Mouse (Mus musculus): ENCODE data around the gene Dpyd. TPM values are rescaled to one million over a fixed set of nuclear protein-coding genes. Genes with fewer than 3 reads are reported as not detected.
A peak's percentile ranks its signal among the peaks of the same experiment; 100 is the strongest.

Gene Dpyd
- 1.9 and 3.7 TPM in 2 replicates for total RNA-seq (2014; rRNA removed)
- 4.1 and 4.9 TPM in 2 replicates for polyA plus RNA-seq (2015; fragmentation: Nextera tagmentation; extraction: Ambion mirVana)

GRCm38 (mm10) chr3:118561554-118562310, at the start of gene Dpyd:
TSS of gene Dpyd (plus strand) at chr3:118562129.
- no peaks in the 10 kb centered on the region for H3K4me1 ChIP-seq (ENCODE audit: insufficient read depth, low read length)
- TF ChIP-seq CTCF (IDR thresholded peaks at IDR 0.05; ENCODE audit: low read depth), result no peak
- peak within 1 kb of the TSS; percentile 69 for H3K4me2 ChIP-seq (ENCODE audit: low read depth, low read length)
- H3K9me3 ChIP-seq (ENCODE audit: low read length), result no peaks in the 10 kb centered on the region
- 6% methylated on average over 19 of the region's 19 CpGs for WGBS
- DNase-seq (ENCODE audit: low spot score), result peak; percentile 88
- no peak within 1 kb of the TSS for H3K27ac ChIP-seq
- ATAC-seq, result peak; percentile 99
- no peaks in the 10 kb centered on the region for H3K36me3 ChIP-seq (ENCODE audit: insufficient read depth, low read length)
- no peaks in the 10 kb centered on the region for H3K27me3 ChIP-seq (ENCODE audit: insufficient read depth, low read length)
- peak within 1 kb of the TSS; percentile 63 for H3K4me3 ChIP-seq (ENCODE audit: low read length)
- H3K9ac ChIP-seq (replicated peaks; ENCODE audit: low read length), result peak within 1 kb of the TSS; percentile 38

DNA sequence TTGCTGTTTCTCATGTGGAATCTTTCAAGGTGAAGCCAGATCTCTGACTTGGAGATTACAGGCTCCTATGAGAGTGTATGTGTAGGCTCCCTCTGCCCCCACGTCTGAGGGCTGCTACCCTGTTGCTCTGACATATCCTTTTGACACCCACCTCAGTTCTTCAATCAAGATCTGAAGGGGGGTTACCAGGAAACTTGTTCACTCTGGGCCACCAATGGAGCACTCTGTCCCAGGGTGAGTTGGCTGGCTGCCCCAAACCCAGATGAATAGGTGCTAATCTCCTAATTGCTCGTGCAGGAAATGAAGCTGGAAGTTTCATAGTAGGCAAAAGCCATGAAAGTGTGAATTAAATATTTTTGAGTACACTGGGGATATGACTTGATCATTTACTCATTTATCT, 24.3 kb upstream of the Dpyd start:
- H3K4me2 ChIP-seq (ENCODE audit: low read depth, low read length), result no peak overlapping the region
- no peak for TF ChIP-seq CTCF (IDR thresholded peaks at IDR 0.05; ENCODE audit: low read depth)
- no peaks in the 10 kb centered on the region for H3K27me3 ChIP-seq (ENCODE audit: insufficient read depth, low read length)
- H3K9ac ChIP-seq (replicated peaks; ENCODE audit: low read length), result no peak overlapping the region
- H3K36me3 ChIP-seq (ENCODE audit: insufficient read depth, low read length), result no peaks in the 10 kb centered on the region
- DNase-seq (ENCODE audit: low spot score) (no peak), ATAC-seq (no peak)
- H3K9me3 ChIP-seq (ENCODE audit: low read length), result no peaks in the 10 kb centered on the region
- no peak overlapping the region for H3K4me3 ChIP-seq (ENCODE audit: low read length)
- H3K27ac ChIP-seq, result no peak overlapping the region
- no peaks in the 10 kb centered on the region for H3K4me1 ChIP-seq (ENCODE audit: insufficient read depth, low read length)
- WGBS, result 24% methylated on average over 2 of the region's 2 CpGs

DNA sequence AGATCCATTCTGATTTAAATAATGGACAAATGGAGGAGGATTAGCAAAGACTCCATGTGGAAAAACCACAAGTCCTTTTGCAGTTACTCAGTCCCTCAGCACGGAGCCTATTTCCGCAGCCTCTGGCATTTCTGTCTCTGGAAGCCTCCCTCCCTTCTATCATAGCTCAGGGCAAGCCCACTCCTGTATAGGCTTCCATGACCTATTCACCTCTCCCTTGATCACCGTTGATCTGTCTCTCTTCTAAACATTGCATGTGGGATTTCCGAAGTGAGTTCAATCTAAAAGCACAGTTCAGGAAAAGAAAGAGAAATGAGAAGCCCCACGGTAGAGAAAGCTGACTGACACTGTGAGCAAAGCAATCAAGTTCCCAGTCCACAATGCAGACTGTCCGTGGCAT, 20.2 kb upstream of the Dpyd start:
- no peaks in the 10 kb centered on the region for H3K36me3 ChIP-seq (ENCODE audit: insufficient read depth, low read length)
- H3K9ac ChIP-seq (replicated peaks; ENCODE audit: low read length), result no peak overlapping the region
- no peaks in the 10 kb centered on the region for H3K4me1 ChIP-seq (ENCODE audit: insufficient read depth, low read length)
- ATAC-seq, result no peak
- no peaks in the 10 kb centered on the region for H3K27me3 ChIP-seq (ENCODE audit: insufficient read depth, low read length)
- no peak overlapping the region for H3K27ac ChIP-seq
- no peak for TF ChIP-seq CTCF (IDR thresholded peaks at IDR 0.05; ENCODE audit: low read depth)
- H3K9me3 ChIP-seq (ENCODE audit: low read length), result no peaks in the 10 kb centered on the region
- no peak for DNase-seq (ENCODE audit: low spot score)
- no peak overlapping the region for H3K4me3 ChIP-seq (ENCODE audit: low read length)
- H3K4me2 ChIP-seq (ENCODE audit: low read depth, low read length), result no peak overlapping the region
- 40% methylated on average over 6 of the region's 6 CpGs for WGBS

DNA sequence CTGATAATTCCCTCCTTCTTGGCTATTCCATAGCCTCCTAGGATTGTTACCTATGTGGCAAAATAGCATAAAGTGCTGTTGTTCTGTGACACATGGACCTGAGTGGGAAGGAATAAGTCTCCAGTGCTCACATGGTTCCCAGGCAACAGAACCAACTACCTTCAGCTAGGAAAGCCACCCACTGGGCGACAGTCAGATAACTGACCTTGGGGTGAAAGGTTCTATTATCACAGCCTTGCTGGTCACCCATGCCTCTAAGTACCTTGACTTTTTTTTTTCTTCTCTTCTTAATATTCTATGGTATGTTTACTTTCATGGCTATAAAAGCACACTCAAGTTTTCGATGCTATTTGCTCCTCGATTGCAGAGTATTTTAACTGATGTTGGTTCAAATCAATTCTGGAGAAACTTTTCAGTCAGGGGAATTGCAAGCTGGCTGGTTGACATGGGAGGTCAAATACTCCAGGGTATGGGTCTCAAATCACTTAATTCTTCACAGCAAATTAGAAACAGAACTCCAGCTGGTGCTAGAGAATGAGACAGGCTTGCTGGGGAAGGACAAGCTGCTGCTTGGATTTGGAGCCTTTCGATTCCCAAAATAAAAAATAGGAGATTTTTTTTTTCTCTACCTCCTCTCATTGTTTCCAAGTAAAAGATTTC, 14.2 kb upstream of the Dpyd start:
- WGBS, result 39% methylated on average over 4 of the region's 4 CpGs
- no peak for ATAC-seq
- no peak for TF ChIP-seq CTCF (IDR thresholded peaks at IDR 0.05; ENCODE audit: low read depth)

GRCm38 (mm10) chr3:118557605-118558004, 4.3 kb upstream of the Dpyd start:
- Histone ChIP-seq H3K9me3 (ENCODE audit: low read length) (no peaks in the 10 kb centered on the region), H3K9ac (replicated peaks; ENCODE audit: low read length) (no peak overlapping the region), H3K36me3 (ENCODE audit: insufficient read depth, low read length) (no peaks in the 10 kb centered on the region), H3K4me3 (ENCODE audit: low read length) (no peak overlapping the region), H3K27me3 (ENCODE audit: insufficient read depth, low read length) (no peaks in the 10 kb centered on the region), H3K27ac (no peak overlapping the region), H3K4me2 (ENCODE audit: low read depth, low read length) (no peak overlapping the region), H3K4me1 (ENCODE audit: insufficient read depth, low read length) (no peaks in the 10 kb centered on the region)
- ATAC-seq (no peak), DNase-seq (ENCODE audit: low spot score) (no peak)
- no peak for TF ChIP-seq CTCF (IDR thresholded peaks at IDR 0.05; ENCODE audit: low read depth)
- WGBS, result 63% methylated on average over 1 of the region's 1 CpGs

More for the DNA sequence above, 14.2 kb upstream of the Dpyd start:
- Histone ChIP-seq H3K4me1 (ENCODE audit: insufficient read depth, low read length) (no peaks in the 10 kb centered on the region), H3K27me3 (ENCODE audit: insufficient read depth, low read length) (no peaks in the 10 kb centered on the region), H3K27ac (no peak overlapping the region), H3K9me3 (ENCODE audit: low read length) (no peaks in the 10 kb centered on the region), H3K9ac (replicated peaks; ENCODE audit: low read length) (no peak overlapping the region), H3K36me3 (ENCODE audit: insufficient read depth, low read length) (no peaks in the 10 kb centered on the region), H3K4me2 (ENCODE audit: low read depth, low read length) (no peak overlapping the region), H3K4me3 (ENCODE audit: low read length) (no peak overlapping the region)
- no peak for DNase-seq (ENCODE audit: low spot score)

GRCm38 (mm10) chr3:118559936-118560335, 2.0 kb upstream of the Dpyd start:
- TF ChIP-seq CTCF (IDR thresholded peaks at IDR 0.05; ENCODE audit: low read depth), result no peak
- Histone ChIP-seq H3K9ac (replicated peaks; ENCODE audit: low read length) (no peak overlapping the region), H3K27me3 (ENCODE audit: insufficient read depth, low read length) (no peaks in the 10 kb centered on the region), H3K36me3 (ENCODE audit: insufficient read depth, low read length) (no peaks in the 10 kb centered on the region), H3K4me1 (ENCODE audit: insufficient read depth, low read length) (no peaks in the 10 kb centered on the region), H3K4me3 (ENCODE audit: low read length) (no peak overlapping the region), H3K9me3 (ENCODE audit: low read length) (no peaks in the 10 kb centered on the region), H3K27ac (no peak overlapping the region), H3K4me2 (ENCODE audit: low read depth, low read length) (no peak overlapping the region)
- no peak for ATAC-seq
- 94% methylated on average over 2 of the region's 2 CpGs for WGBS
- DNase-seq (ENCODE audit: low spot score), result no peak

DNA sequence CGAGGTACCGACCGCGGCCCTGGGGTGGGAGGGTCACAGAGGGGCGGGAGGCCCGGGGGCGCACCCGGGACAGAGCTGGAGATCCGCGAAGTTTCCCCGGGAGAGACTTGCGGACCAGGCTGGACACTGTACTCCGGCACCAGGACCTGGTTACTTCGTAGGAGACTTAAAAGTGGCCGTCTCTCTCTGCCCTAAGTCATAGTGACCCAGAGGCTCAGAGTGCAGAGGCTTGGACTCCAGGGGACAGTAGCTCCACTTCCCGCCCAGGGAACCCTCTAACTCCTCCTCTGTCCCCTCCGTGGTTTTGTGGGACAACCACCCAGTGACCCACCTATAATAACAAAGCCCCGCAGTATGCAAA, 362 bp downstream of the Dpyd start:
- Histone ChIP-seq H3K27me3 (ENCODE audit: insufficient read depth, low read length) (no peaks in the 10 kb centered on the region), H3K36me3 (ENCODE audit: insufficient read depth, low read length) (no peaks in the 10 kb centered on the region), H3K9ac (replicated peaks; ENCODE audit: low read length) (peak overlapping the region; percentile 38), H3K9me3 (ENCODE audit: low read length) (no peaks in the 10 kb centered on the region), H3K4me3 (ENCODE audit: low read length) (peak overlapping the region; percentile 63), H3K27ac (no peak overlapping the region), H3K4me2 (ENCODE audit: low read depth, low read length) (peak overlapping the region; percentile 69), H3K4me1 (ENCODE audit: insufficient read depth, low read length) (no peaks in the 10 kb centered on the region)
- under 1% methylated on average over 18 of the region's 18 CpGs for WGBS
- no peak for TF ChIP-seq CTCF (IDR thresholded peaks at IDR 0.05; ENCODE audit: low read depth)
- no peak for ATAC-seq
- peak; percentile 36 for DNase-seq (ENCODE audit: low spot score)

Data from hindbrain, postnatal 0 days (tissue).